Mouse (Mus musculus): ENCODE measurements at regions not wholly inside any gene's neighbourhood (a gene's known extent, or its start where the extent isn't known, plus 50 kb on each side); places are given as distances from the start of the nearest gene placed in this dataset.
"Not testable (repeated sequence)": the region's sequence is repeated elsewhere in the genome, so short reads cannot be mapped to it uniquely, and the experiment has no call there.

DNA sequence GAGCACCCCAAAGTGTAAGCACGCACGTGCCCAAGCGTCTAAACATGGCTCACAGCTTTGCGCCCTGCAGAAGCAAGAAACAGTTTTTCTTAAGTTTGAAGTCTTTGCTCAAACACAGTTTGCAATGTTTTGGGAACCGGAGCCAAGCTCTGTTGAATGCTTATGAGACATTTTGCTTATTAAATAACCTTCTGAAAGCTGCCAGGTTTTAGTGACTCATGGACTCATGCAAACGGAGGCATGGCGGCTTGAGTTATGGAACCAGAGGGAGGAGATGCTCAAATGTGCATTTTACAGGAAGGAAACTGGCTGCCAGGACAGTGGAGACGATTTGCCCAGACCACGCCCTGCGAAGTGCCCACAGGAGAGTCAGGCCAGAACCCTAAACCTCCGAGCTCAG is 131.0 kb upstream of the Slc38a2 start:
- peak in 1 of 2 experiments; percentile 50 for DNase-seq (ENCODE audit: extremely low spot score in 1 of 2, low spot score in 1 of 2)

GRCm38 (mm10) chr15:96829941-96830340 is 130.4 kb upstream of the Slc38a2 start:
- DNase-seq (ENCODE audit: extremely low spot score in 1 of 2, low spot score in 1 of 2) = no peak

- no peak for DNase-seq (ENCODE audit: extremely low spot score in 1 of 2, low spot score in 1 of 2)
Observed at GRCm38 (mm10) chr15:96828681-96829080, 129.2 kb upstream of the Slc38a2 start.

DNA sequence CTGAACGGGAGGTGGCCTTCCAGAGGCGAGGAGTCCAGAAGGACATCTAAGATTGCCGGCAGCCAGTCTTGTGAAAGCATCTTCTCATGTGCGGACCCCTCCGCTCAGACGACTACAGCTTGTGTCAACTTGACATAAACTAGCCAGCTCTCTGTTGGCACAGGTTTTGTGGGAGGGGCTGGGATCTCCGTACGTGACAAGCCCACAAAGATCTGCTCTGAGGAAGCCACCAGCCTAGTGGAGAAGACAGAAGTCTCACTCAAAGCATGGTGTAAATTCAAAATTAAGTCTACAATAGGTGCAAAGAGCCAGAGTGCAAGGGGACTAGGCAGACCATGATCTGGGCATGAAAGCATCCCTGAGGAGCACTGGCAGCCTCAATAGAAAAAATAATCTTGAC is 128.4 kb upstream of the Slc38a2 start:
- DNase-seq (ENCODE audit: extremely low spot score in 1 of 2, low spot score in 1 of 2) = no peak

- no peak for DNase-seq (ENCODE audit: extremely low spot score in 1 of 2, low spot score in 1 of 2)
Observed at GRCm38 (mm10) chr15:96818435-96818834, 118.9 kb upstream of the Slc38a2 start.

DNA sequence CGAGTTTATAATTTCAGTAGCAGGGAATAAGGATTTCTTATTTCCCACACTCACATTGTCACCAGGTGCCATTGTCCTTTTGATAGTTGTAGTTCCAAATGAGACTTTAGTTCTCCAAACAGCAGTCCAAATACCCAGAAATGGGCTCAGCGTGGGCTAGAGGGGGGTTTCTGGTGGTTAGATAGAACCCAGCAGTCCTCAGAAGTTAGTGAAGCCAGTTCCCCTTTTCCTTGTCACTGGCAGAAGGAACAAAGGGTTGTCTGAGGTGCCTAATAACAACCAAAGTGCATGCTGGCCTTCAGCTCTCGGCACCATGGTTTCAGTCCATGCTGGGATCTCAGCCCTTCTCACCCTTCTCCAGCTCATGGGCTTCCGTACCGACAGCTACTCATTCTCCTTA is 118.1 kb upstream of the Slc38a2 start:
- DNase-seq (ENCODE audit: extremely low spot score in 1 of 2, low spot score in 1 of 2) = no peak

- DNase-seq (ENCODE audit: extremely low spot score in 1 of 2, low spot score in 1 of 2) = no peak
Observed at GRCm38 (mm10) chr15:96816997-96817570, 117.6 kb upstream of the Slc38a2 start.

DNA sequence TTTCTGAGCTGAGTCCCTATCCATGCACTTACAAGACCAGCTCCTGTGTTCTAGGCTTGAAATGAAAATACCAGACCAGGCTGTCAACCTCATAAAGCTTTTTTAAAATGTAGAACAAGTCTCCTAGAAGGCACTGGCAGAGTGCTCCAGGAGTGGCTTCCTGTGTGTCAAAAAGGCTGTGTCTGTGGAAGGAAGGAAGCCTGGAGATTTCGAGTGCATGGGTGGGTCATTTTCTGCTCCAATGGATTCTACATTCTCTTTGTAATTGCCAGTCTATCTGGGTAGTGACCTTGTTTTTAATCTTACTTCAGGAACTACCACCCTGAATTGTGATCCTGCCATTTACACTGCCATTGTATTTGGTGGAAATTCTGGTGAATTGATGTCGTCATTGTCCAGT is 113.9 kb upstream of the Slc38a2 start:
- DNase-seq (ENCODE audit: extremely low spot score in 1 of 2, low spot score in 1 of 2) = no peak

- no peak for DNase-seq (ENCODE audit: extremely low spot score in 1 of 2, low spot score in 1 of 2)
Observed at GRCm38 (mm10) chr15:96802729-96803053, 103.2 kb upstream of the Slc38a2 start.

GRCm38 (mm10) chr15:96802034-96802728 is 102.7 kb upstream of the Slc38a2 start:
- DNase-seq (ENCODE audit: extremely low spot score in 1 of 2, low spot score in 1 of 2) = no peak

- no peak for DNase-seq (ENCODE audit: extremely low spot score in 1 of 2, low spot score in 1 of 2)
Observed at GRCm38 (mm10) chr15:96799228-96799627, 99.7 kb upstream of the Slc38a2 start.

GRCm38 (mm10) chr15:96797615-96798270 is 98.2 kb upstream of the Slc38a2 start:
- DNase-seq (ENCODE audit: extremely low spot score in 1 of 2, low spot score in 1 of 2) = peak in 1 of 2 experiments; percentile 46

DNA sequence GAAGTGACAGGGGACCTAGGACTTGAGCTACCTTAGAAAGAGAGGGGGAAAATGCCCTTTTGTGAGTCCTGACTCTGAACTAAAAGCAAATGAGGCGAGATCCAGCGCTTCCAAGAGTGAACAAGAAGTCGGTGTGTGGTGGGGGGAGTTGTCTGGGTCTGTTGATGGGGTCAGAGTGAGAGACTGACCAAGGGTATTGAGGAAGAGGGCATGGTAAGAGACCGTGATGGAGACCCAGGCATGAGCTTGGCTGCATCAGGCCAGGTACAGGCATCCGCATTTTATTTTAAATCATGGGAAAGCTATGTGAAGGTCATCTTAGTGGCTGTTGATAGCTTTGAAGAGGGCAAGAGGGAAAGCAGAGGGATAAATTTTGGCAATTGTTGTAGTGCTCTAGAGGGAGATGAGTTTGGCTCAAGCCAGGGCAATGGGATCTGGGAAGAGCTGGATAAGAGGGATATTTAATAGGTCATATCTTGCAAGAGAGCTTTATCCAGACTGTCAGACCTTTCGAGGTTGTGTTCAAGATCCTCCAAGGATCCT is 94.7 kb upstream of the Slc38a2 start:
- DNase-seq (ENCODE audit: extremely low spot score in 1 of 2, low spot score in 1 of 2) = no peak

DNA sequence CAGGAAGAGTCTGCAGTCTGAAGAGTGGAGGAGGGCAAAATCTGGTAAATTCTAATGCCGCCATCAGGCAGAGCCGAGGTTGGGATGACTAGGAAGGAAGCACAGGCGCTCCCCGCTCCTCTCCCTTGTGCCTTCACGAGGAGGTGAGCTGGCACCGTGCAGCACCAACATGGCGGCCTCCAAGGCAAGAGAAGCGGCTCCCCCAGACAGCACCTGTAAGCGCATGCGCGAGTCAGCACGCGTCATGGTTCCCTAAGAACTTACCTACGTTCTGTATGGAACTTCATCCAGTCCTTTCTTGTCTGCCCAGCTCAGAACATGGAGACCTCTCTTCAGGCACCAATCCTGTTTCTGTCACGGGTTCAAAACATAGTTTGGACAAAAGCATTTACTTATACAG is 93.7 kb upstream of the Slc38a2 start:
- DNase-seq (ENCODE audit: extremely low spot score in 1 of 2, low spot score in 1 of 2) = no peak

GRCm38 (mm10) chr15:96791306-96791705 is 91.8 kb upstream of the Slc38a2 start:
- DNase-seq (ENCODE audit: extremely low spot score in 1 of 2, low spot score in 1 of 2) = no peak

- DNase-seq (ENCODE audit: extremely low spot score in 1 of 2, low spot score in 1 of 2) = not testable (repeated sequence)
Observed at GRCm38 (mm10) chr15:96787921-96788320, 88.4 kb upstream of the Slc38a2 start.

DNA sequence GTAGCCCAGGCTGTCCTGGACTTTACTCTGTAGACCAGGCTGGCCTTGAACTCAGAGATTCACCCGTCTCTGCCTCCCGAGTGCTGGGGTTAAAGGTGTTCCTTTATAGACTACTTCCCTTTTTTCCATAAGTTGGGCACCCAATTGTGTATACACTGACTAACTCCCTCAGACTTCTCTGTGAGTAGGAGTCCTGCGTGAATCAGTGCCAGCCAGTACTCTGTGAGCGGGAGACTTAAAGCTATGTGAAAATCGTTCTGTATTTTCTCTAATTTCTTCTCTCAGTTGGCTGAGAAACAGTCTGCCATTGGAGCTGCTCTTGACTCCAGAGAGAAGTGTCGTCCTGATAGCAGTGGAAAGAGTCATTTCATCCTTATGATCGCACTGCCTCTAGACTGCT is 85.0 kb upstream of the Slc38a2 start:
- peak in 1 of 2 experiments; percentile 56 for DNase-seq (ENCODE audit: extremely low spot score in 1 of 2, low spot score in 1 of 2)

GRCm38 (mm10) chr15:96781560-96781959 is 82.0 kb upstream of the Slc38a2 start:
- DNase-seq (ENCODE audit: extremely low spot score in 1 of 2, low spot score in 1 of 2) = no peak

DNA sequence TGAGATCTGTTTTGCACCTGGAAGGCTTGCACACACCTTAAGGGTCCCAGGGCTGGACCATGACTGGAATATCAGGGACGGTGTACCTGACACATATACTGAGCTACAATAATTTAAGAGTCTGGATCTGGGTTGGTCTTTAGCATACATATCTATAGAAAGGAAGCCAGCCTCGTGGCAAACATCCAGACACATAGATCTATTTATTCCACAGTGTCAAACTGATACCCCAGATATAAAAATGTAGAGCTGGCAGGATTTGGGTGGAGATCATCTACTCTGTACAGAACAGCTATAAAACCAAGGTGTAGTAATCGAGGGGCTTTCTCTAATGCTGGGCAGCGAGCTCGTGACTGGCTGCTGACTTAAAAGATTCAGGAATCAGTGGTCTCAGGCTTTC is 81.1 kb upstream of the Slc38a2 start:
- no peak for DNase-seq (ENCODE audit: extremely low spot score in 1 of 2, low spot score in 1 of 2)

DNA sequence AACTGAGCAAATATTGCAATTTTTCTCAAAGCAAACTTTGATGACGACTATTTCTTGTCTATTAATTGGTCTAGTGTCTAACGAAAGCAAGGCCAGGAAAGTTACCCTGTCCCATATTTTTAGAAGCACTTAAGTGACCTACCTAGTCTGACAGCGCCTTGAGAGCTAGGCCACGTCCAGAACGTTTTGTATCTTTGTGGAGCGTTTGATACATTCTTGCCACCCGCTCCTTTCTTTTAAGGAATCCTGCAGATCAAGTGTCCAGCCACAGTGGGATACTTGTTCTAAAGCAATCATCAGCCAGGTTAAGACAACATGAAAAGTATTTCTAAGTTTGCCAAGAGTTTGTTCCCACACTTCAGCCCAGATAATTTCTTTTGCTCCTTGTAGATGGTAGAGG is 79.8 kb upstream of the Slc38a2 start:
- DNase-seq (ENCODE audit: extremely low spot score in 1 of 2, low spot score in 1 of 2) = no peak

GRCm38 (mm10) chr15:96778321-96778926 is 78.9 kb upstream of the Slc38a2 start:
- no peak for DNase-seq (ENCODE audit: extremely low spot score in 1 of 2, low spot score in 1 of 2)
